Mouse (Mus musculus) ES-Bruce4 (cell line): ENCODE results near the gene Etv6. TPM values are rescaled to one million over a fixed set of nuclear protein-coding genes. Genes with fewer than 3 reads are reported as not detected.

ENCODE experiments used
- H3K27ac ChIP-seq: 2 replicates; pipeline ENCODE4 v1.5.1; 2012; ENCODE audit warnings: low read length, inconsistent platforms; ENCODE audit not compliant: insufficient read depth
- H3K27me3 ChIP-seq: 2 replicates; pipeline ENCODE4 v1.6.1; 2012; ENCODE audit warnings: mild to moderate bottlenecking, low read length, inconsistent platforms; ENCODE audit not compliant: control insufficient read depth, poor library complexity, insufficient read depth, severe bottlenecking
- H3K36me3 ChIP-seq: 2 replicates; pipeline ENCODE4 v1.6.1; 2012; ENCODE audit warnings: inconsistent platforms, mild to moderate bottlenecking, low read length, moderate library complexity; ENCODE audit not compliant: control insufficient read depth, poor library complexity, insufficient read depth, severe bottlenecking
- H3K4me1 ChIP-seq: one replicate; pipeline ENCODE4 v1.8.1; 2011; ENCODE audit warnings: low read length; ENCODE audit not compliant: control insufficient read depth, insufficient read depth
- H3K4me3 ChIP-seq: 2 replicates; pipeline ENCODE4 v1.5.1; 2011; ENCODE audit warnings: low read depth, mild to moderate bottlenecking, low read length
- H3K9ac ChIP-seq: 2 replicates; pipeline ENCODE4 v1.6.1; 2012; ENCODE audit warnings: low read depth, mild to moderate bottlenecking, inconsistent platforms; ENCODE audit not compliant: poor library complexity, severe bottlenecking
- H3K9me3 ChIP-seq: replicated peaks from 2 replicates; pipeline ENCODE4 v1.6.1; 2012; ENCODE audit warnings: mild to moderate bottlenecking, low read length, inconsistent platforms; ENCODE audit not compliant: control insufficient read depth, poor library complexity, insufficient read depth, severe bottlenecking
- CTCF ChIP-seq: IDR thresholded peaks from one replicate; pipeline ENCODE4 v1.8.1; 2011; ENCODE audit warnings: low read depth, low read length
- EP300 ChIP-seq: IDR thresholded peaks from 2 replicates; pipeline ENCODE4 v1.6.1; 2011; ENCODE audit warnings: low read depth, low read length; ENCODE audit not compliant: insufficient read depth
- POLR2A ChIP-seq: IDR thresholded peaks from one replicate; pipeline ENCODE4 v1.8.1; 2011; ENCODE audit warnings: low read length; ENCODE audit not compliant: insufficient read depth
- polyA plus RNA-seq: library from polyadenylated mRNA; stranded (reverse); fragments of >200 nt; gene quantifications from 2 replicates; pipeline ENCODE4 v1.2.4, GENCODE M21; 2011; ENCODE audit warnings: low read depth; ENCODE audit not compliant: missing spikeins, insufficient read depth, insufficient read length

Gene Etv6
- polyA plus RNA-seq, 1 experiment = 19.9 TPM

- no peaks in the 10 kb centered on the region for H3K9me3 ChIP-seq
- peaks cover 1% of the 10 kb centered on the region for H3K4me1 ChIP-seq
- H3K4me3 ChIP-seq = no peak overlapping the region
- H3K9ac ChIP-seq = no peak overlapping the region
- H3K27ac ChIP-seq = no peak overlapping the region
- TF ChIP-seq EP300 (no peak), CTCF (no peak), POLR2A (no peak)
- no peaks in the 10 kb centered on the region for H3K36me3 ChIP-seq
- no peaks in the 10 kb centered on the region for H3K27me3 ChIP-seq
Measured at GRCm38 (mm10) chr6:134251364-134251763, 215.9 kb downstream of the Etv6 start.

- peaks cover 1% of the 10 kb centered on the region for H3K4me1 ChIP-seq
- H3K36me3 ChIP-seq = no peaks in the 10 kb centered on the region
- H3K9me3 ChIP-seq = no peaks in the 10 kb centered on the region
- no peak overlapping the region for H3K4me3 ChIP-seq
- TF ChIP-seq EP300 = no peak
- no peak for TF ChIP-seq POLR2A
- TF ChIP-seq CTCF = no peak
- H3K27me3 ChIP-seq = no peaks in the 10 kb centered on the region
- no peak overlapping the region for H3K27ac ChIP-seq
- no peak overlapping the region for H3K9ac ChIP-seq
Measured at GRCm38 (mm10) chr6:134252081-134252755, 216.7 kb downstream of the Etv6 start.

- Histone ChIP-seq H3K4me1 (peaks cover 1% of the 10 kb centered on the region), H3K36me3 (no peaks in the 10 kb centered on the region), H3K27ac (no peak overlapping the region), H3K4me3 (no peak overlapping the region), H3K9me3 (no peaks in the 10 kb centered on the region), H3K9ac (no peak overlapping the region), H3K27me3 (no peaks in the 10 kb centered on the region)
- TF ChIP-seq POLR2A (no peak), EP300 (0 out of 2 replicates have a peak, but pooled peaks have one; percentile 22), CTCF (no peak)
Measured at GRCm38 (mm10) chr6:134256369-134256768, 220.9 kb downstream of the Etv6 start.

GRCm38 (mm10) chr6:134259913-134260312 is 224.4 kb downstream of the Etv6 start:
- no peaks in the 10 kb centered on the region for H3K27me3 ChIP-seq
- no peaks in the 10 kb centered on the region for H3K4me1 ChIP-seq
- H3K27ac ChIP-seq = no peak overlapping the region
- no peak overlapping the region for H3K9ac ChIP-seq
- no peak overlapping the region for H3K4me3 ChIP-seq
- TF ChIP-seq POLR2A = no peak
- peak; percentile 35 for TF ChIP-seq CTCF
- H3K36me3 ChIP-seq = no peaks in the 10 kb centered on the region
- no peaks in the 10 kb centered on the region for H3K9me3 ChIP-seq

GRCm38 (mm10) chr6:134261904-134262303 is 226.4 kb downstream of the Etv6 start:
- Histone ChIP-seq H3K27ac (no peak overlapping the region), H3K9ac (no peak overlapping the region), H3K4me3 (no peak overlapping the region), H3K36me3 (no peaks in the 10 kb centered on the region), H3K4me1 (no peaks in the 10 kb centered on the region), H3K27me3 (no peaks in the 10 kb centered on the region), H3K9me3 (no peaks in the 10 kb centered on the region)
- TF ChIP-seq EP300 = no peak
- TF ChIP-seq POLR2A = no peak
- TF ChIP-seq CTCF = no peak

GRCm38 (mm10) chr6:134262383-134262782 is 226.9 kb downstream of the Etv6 start:
- Histone ChIP-seq H3K4me3 (no peak overlapping the region), H3K36me3 (no peaks in the 10 kb centered on the region), H3K4me1 (no peaks in the 10 kb centered on the region), H3K27ac (no peak overlapping the region), H3K27me3 (no peaks in the 10 kb centered on the region), H3K9me3 (no peaks in the 10 kb centered on the region), H3K9ac (no peak overlapping the region)
- no peak for TF ChIP-seq CTCF
- no peak for TF ChIP-seq POLR2A
- TF ChIP-seq EP300 = no peak
